Mouse (Mus musculus) hindbrain, postnatal 0 days (tissue): ENCODE results near the gene Smpd3. TPM values are rescaled to one million over a fixed set of nuclear protein-coding genes. Genes with fewer than 3 reads are reported as not detected.

Experiments
- ATAC-seq: fragments of 200-750 bp; cut with Nextera tagmentation; 2 replicates; pipeline ENCODE4 v1.8.0; 2017; ENCODE audit warnings: mild to moderate bottlenecking, moderate TSS enrichment, moderate library complexity
- DNase-seq: peaks from one replicate; pipeline ENCODE4 v3.0.0-alpha.2; 2015; ENCODE audit warnings: low spot score
- H3K27ac ChIP-seq: fragments of 300-500 bp; sonication (generic); 2 replicates; pipeline ENCODE4 v1.5.1; 2014; ENCODE audit warnings: mild to moderate bottlenecking
- H3K27me3 ChIP-seq: fragments of 300-500 bp; sonication (generic); 2 replicates; pipeline ENCODE4 v1.6.1; 2014; ENCODE audit warnings: low read length, mixed read lengths; ENCODE audit not compliant: insufficient read depth
- H3K36me3 ChIP-seq: fragments of 300-500 bp; sonication (generic); 2 replicates; pipeline ENCODE4 v1.6.1; 2014; ENCODE audit warnings: low read length, mixed read lengths; ENCODE audit not compliant: insufficient read depth
- H3K4me1 ChIP-seq: fragments of 300-500 bp; sonication (generic); 2 replicates; pipeline ENCODE4 v1.6.1; 2014; ENCODE audit warnings: antibody characterized with exemption, low read length, mixed read lengths; ENCODE audit not compliant: insufficient read depth
- H3K4me2 ChIP-seq: fragments of 300-500 bp; sonication (generic); 2 replicates; pipeline ENCODE4 v1.6.1; 2014; ENCODE audit warnings: low read depth, mild to moderate bottlenecking, low read length, moderate library complexity, mixed read lengths
- H3K4me3 ChIP-seq: fragments of 300-500 bp; sonication (generic); 2 replicates; pipeline ENCODE4 v1.5.1; 2014; ENCODE audit warnings: low read length
- H3K9ac ChIP-seq: fragments of 300-500 bp; sonication (generic); replicated peaks from 2 replicates; pipeline ENCODE4 v1.6.1; 2014; ENCODE audit warnings: mild to moderate bottlenecking, low read length, moderate library complexity, mixed read lengths
- H3K9me3 ChIP-seq: fragments of 300-500 bp; sonication (generic); 2 replicates; pipeline ENCODE4 v1.6.1; 2016; ENCODE audit warnings: low read length, mixed read lengths
- CTCF ChIP-seq: IDR thresholded peaks from 2 replicates; pipeline ENCODE4 v1.5.1; 2016; ENCODE audit warnings: antibody characterized with exemption, control low read depth, low read depth
- WGBS: fragments of 180-500 bp; shearing (Covaris S2); extraction: QIAGEN DNeasy Blood & Tissue Kit; methylation state at CpG from one replicate; pipeline ENCODE4 v1.1.7; 2014; 5-methylcytosine and 5-hydroxymethylcytosine counted together
- polyA plus RNA-seq: library from polyadenylated mRNA; unstranded; fragments of >200 nt; fragmentation: Nextera tagmentation; extraction: Ambion mirVana; gene quantifications from 2 replicates; pipeline ENCODE4 v1.2.1, GENCODE M21; 2015
- total RNA-seq: library from RNA; depleted of rRNA; stranded (reverse); fragments of >200 nt; gene quantifications from 2 replicates; pipeline ENCODE4 v1.2.3, GENCODE M21; 2014

Smpd3 gene
- total and polyA plus RNA-seq, 2 experiments from 2014 or later = 58.2 to 88.3 TPM

GRCm38 (mm10) chr8:106250186-106250585 is 87.6 kb downstream of the Smpd3 start:
- no peaks in the 10 kb centered on the region for H3K4me1 ChIP-seq
- no peak overlapping the region for H3K4me2 ChIP-seq
- H3K9me3 ChIP-seq = no peaks in the 10 kb centered on the region
- H3K27me3 ChIP-seq = no peaks in the 10 kb centered on the region
- DNase-seq (no peak), ATAC-seq (no peak)
- no peak for TF ChIP-seq CTCF
- peaks cover 65% of the 10 kb centered on the region for H3K36me3 ChIP-seq
- no peak overlapping the region for H3K4me3 ChIP-seq
- peak overlapping the region; percentile 56; the same call in 1 of the 2 replicates for H3K27ac ChIP-seq
- WGBS = 61% methylated on average over 4 of the region's 4 CpGs
- H3K9ac ChIP-seq = no peak overlapping the region

- Histone ChIP-seq H3K27ac (no peak overlapping the region), H3K9me3 (no peaks in the 10 kb centered on the region), H3K36me3 (peaks cover 24% of the 10 kb centered on the region), H3K9ac (no peak overlapping the region), H3K4me2 (no peak overlapping the region), H3K4me3 (no peak overlapping the region), H3K27me3 (no peaks in the 10 kb centered on the region), H3K4me1 (no peaks in the 10 kb centered on the region)
- ATAC-seq (no peak), DNase-seq (no peak)
- WGBS = 79% methylated on average over 5 of the region's 5 CpGs
- TF ChIP-seq CTCF = no peak
These were observed 100.7 kb downstream of the Smpd3 start for GRCm38 (mm10) chr8:106237106-106237505.

GRCm38 (mm10) chr8:106234567-106235261 is 103.1 kb downstream of the Smpd3 start:
- no peaks in the 10 kb centered on the region for H3K4me1 ChIP-seq
- no peak overlapping the region for H3K4me2 ChIP-seq
- no peak for TF ChIP-seq CTCF
- no peak overlapping the region for H3K4me3 ChIP-seq
- DNase-seq = no peak
- no peaks in the 10 kb centered on the region for H3K9me3 ChIP-seq
- WGBS = 88% methylated on average over 17 of the region's 17 CpGs
- H3K36me3 ChIP-seq = peaks cover 19% of the 10 kb centered on the region
- ATAC-seq = no peak
- no peak overlapping the region for H3K27ac ChIP-seq
- no peak overlapping the region for H3K9ac ChIP-seq
- H3K27me3 ChIP-seq = no peaks in the 10 kb centered on the region

- no peak overlapping the region for H3K9ac ChIP-seq
- H3K4me1 ChIP-seq = no peaks in the 10 kb centered on the region
- no peaks in the 10 kb centered on the region for H3K27me3 ChIP-seq
- peaks cover 19% of the 10 kb centered on the region for H3K36me3 ChIP-seq
- 74% methylated on average over 3 of the region's 3 CpGs for WGBS
- H3K9me3 ChIP-seq = no peaks in the 10 kb centered on the region
- H3K27ac ChIP-seq = no peak overlapping the region
- TF ChIP-seq CTCF = no peak
- H3K4me3 ChIP-seq = no peak overlapping the region
- DNase-seq (no peak), ATAC-seq (no peak)
- H3K4me2 ChIP-seq = no peak overlapping the region
These were observed 105.0 kb downstream of the Smpd3 start for GRCm38 (mm10) chr8:106232751-106233150.

- ATAC-seq = no peak
- Histone ChIP-seq H3K9ac (no peak overlapping the region), H3K4me3 (no peak overlapping the region), H3K9me3 (no peaks in the 10 kb centered on the region), H3K27me3 (no peaks in the 10 kb centered on the region), H3K4me1 (no peaks in the 10 kb centered on the region), H3K4me2 (no peak overlapping the region), H3K27ac (no peak overlapping the region), H3K36me3 (peaks cover 14% of the 10 kb centered on the region; the same call in 1 of the 2 replicates)
- TF ChIP-seq CTCF = no peak
- no peak for DNase-seq
- WGBS = 91% methylated on average over 7 of the region's 7 CpGs
These were observed 106.3 kb downstream of the Smpd3 start for GRCm38 (mm10) chr8:106231536-106231935.

GRCm38 (mm10) chr8:106226589-106226988 is 111.2 kb downstream of the Smpd3 start:
- H3K27me3 ChIP-seq = no peaks in the 10 kb centered on the region
- peak; percentile 69 for DNase-seq
- 0 out of 2 replicates have a peak, but pooled peaks have one; percentile 49 for ATAC-seq
- no peak overlapping the region for H3K9ac ChIP-seq
- H3K36me3 ChIP-seq = peaks cover 17% of the 10 kb centered on the region; the same call in 1 of the 2 replicates
- no peak overlapping the region for H3K4me3 ChIP-seq
- peak; percentile 87 for TF ChIP-seq CTCF
- no peaks in the 10 kb centered on the region for H3K4me1 ChIP-seq
- H3K27ac ChIP-seq = no peak overlapping the region
- no peaks in the 10 kb centered on the region for H3K9me3 ChIP-seq
- 36% methylated on average over 9 of the region's 9 CpGs for WGBS
- no peak overlapping the region for H3K4me2 ChIP-seq

- Histone ChIP-seq H3K9me3 (no peaks in the 10 kb centered on the region), H3K27ac (no peak overlapping the region), H3K36me3 (peaks cover 38% of the 10 kb centered on the region), H3K4me1 (no peaks in the 10 kb centered on the region), H3K4me3 (no peak overlapping the region), H3K9ac (no peak overlapping the region), H3K4me2 (no peak overlapping the region), H3K27me3 (no peaks in the 10 kb centered on the region)
- TF ChIP-seq CTCF = peak; percentile 29; the same call in 1 of the 2 replicates
- no peak for ATAC-seq
- peak; percentile 17 for DNase-seq
- 92% methylated on average over 3 of the region's 3 CpGs for WGBS
These were observed 118.2 kb downstream of the Smpd3 start for GRCm38 (mm10) chr8:106219620-106220019.
